Mouse (Mus musculus) limb, embryonic 14.5 days (tissue): ENCODE data around the gene 4930426L09Rik. TPM values are rescaled to one million over a fixed set of nuclear protein-coding genes. Genes with fewer than 3 reads are reported as not detected.

ENCODE experiments used
- ATAC-seq: fragments of 200-750 bp; cut with Nextera tagmentation; 2 replicates; pipeline ENCODE4 v1.8.0; 2017; ENCODE audit warnings: low read depth, moderate number of reproducible peaks, moderate TSS enrichment; ENCODE audit not compliant: low FRiP score
- DNase-seq: peaks from one replicate; pipeline ENCODE4 v3.0.0-alpha.2; 2015; ENCODE audit warnings: low spot score
- H3K27ac ChIP-seq: fragments of 300-500 bp; sonication (generic); replicated peaks from 2 replicates; pipeline ENCODE4 v1.5.1; 2014; ENCODE audit warnings: low read depth, mild to moderate bottlenecking, low read length, moderate library complexity, mixed read lengths
- H3K27me3 ChIP-seq: fragments of 300-500 bp; sonication (generic); 2 replicates; pipeline ENCODE4 v1.6.1; 2014; ENCODE audit warnings: low read length, mixed read lengths; ENCODE audit not compliant: control insufficient read depth, insufficient read depth
- H3K36me3 ChIP-seq: fragments of 300-500 bp; sonication (generic); 2 replicates; pipeline ENCODE4 v1.6.1; 2014; ENCODE audit warnings: mild to moderate bottlenecking, low read length, moderate library complexity, mixed read lengths; ENCODE audit not compliant: control insufficient read depth, insufficient read depth
- H3K4me1 ChIP-seq: fragments of 300-500 bp; sonication (generic); 2 replicates; pipeline ENCODE4 v1.6.1; 2014; ENCODE audit warnings: antibody characterized with exemption, low read length, mixed read lengths; ENCODE audit not compliant: control insufficient read depth, insufficient read depth
- H3K4me2 ChIP-seq: fragments of 300-500 bp; sonication (generic); replicated peaks from 2 replicates; pipeline ENCODE4 v1.6.1; 2014; ENCODE audit warnings: low read depth, mild to moderate bottlenecking, low read length, moderate library complexity; ENCODE audit not compliant: severe bottlenecking
- H3K4me3 ChIP-seq: fragments of 300-500 bp; sonication (generic); replicated peaks from 2 replicates; pipeline ENCODE4 v1.5.1; 2014; ENCODE audit warnings: low read length
- H3K9ac ChIP-seq: fragments of 300-500 bp; sonication (generic); 2 replicates; pipeline ENCODE4 v1.6.1; 2014; ENCODE audit warnings: mild to moderate bottlenecking, low read depth, low read length, moderate library complexity; ENCODE audit not compliant: severe bottlenecking
- H3K9me3 ChIP-seq: fragments of 300-500 bp; sonication (generic); 2 replicates; pipeline ENCODE4 v1.6.1; 2016; ENCODE audit warnings: low read length; ENCODE audit not compliant: control insufficient read depth
- POLR2A ChIP-seq: fragments of 200-500 bp; IDR thresholded peaks from 2 replicates; pipeline ENCODE4 v1.8.0; 2012; ENCODE audit warnings: inconsistent platforms, mild to moderate bottlenecking, moderate library complexity, borderline replicate concordance; ENCODE audit not compliant: insufficient read depth, insufficient read length; ENCODE audit errors: extremely low read depth
- WGBS: fragments of 180-500 bp; shearing (Covaris S2); extraction: QIAGEN DNeasy Blood & Tissue Kit; methylation state at CpG from one replicate; pipeline ENCODE4 v1.1.7; 2014; 5-methylcytosine and 5-hydroxymethylcytosine counted together
- polyA plus RNA-seq, 2 experiments: library from polyadenylated mRNA; depleted of rRNA in 1 of 2; stranded (reverse) in 1 of 2; unstranded in 1 of 2; fragments of >200 nt; fragmentation: Nextera tagmentation in 1 of 2; extraction: Ambion mirVana in 1 of 2; gene quantifications; 2 replicates each; pipeline versions ENCODE4 v1.2.1 to v1.2.3; 2012 to 2014

Gene 4930426L09Rik
- 0.44 and 0.59 TPM in 2 replicates for polyA plus RNA-seq (2012; rRNA removed)
- 0.25 and 0.44 TPM in 2 replicates for polyA plus RNA-seq (2014; fragmentation: Nextera tagmentation; extraction: Ambion mirVana)

GRCm38 (mm10) chr2:18998054-18998478 is at the start of gene 4930426L09Rik, which contains the start of gene Pip4k2a:
TSS of gene 4930426L09Rik (plus strand) at chr2:18998343.
TSS of gene Pip4k2a (minus strand) at chr2:18998126.
- H3K4me1 ChIP-seq: peaks cover 7% of the 10 kb centered on the region
- ATAC-seq (peak; percentile 95), DNase-seq (peak; percentile 87)
- TF ChIP-seq POLR2A: peak; percentile 79; the same call in 1 of the 2 replicates
- H3K27me3 ChIP-seq: no peaks in the 10 kb centered on the region
- 1% methylated on average over 18 of the region's 66 CpGs for WGBS
- H3K4me2 ChIP-seq: peak within 1 kb of the TSS; percentile 94
- no peaks in the 10 kb centered on the region for H3K36me3 ChIP-seq
- no peaks in the 10 kb centered on the region for H3K9me3 ChIP-seq
- peak within 1 kb of the TSS; percentile 77 for H3K4me3 ChIP-seq
- peak within 1 kb of the TSS; percentile 82 for H3K27ac ChIP-seq
- H3K9ac ChIP-seq: peak within 1 kb of the TSS; percentile 73

- no peak overlapping the region for H3K4me2 ChIP-seq
- 39% methylated on average over 7 of the region's 7 CpGs for WGBS
- no peak overlapping the region for H3K27ac ChIP-seq
- TF ChIP-seq POLR2A: no peak
- DNase-seq: no peak
- no peaks in the 10 kb centered on the region; the same call in 1 of the 2 replicates for H3K27me3 ChIP-seq
- H3K36me3 ChIP-seq: no peaks in the 10 kb centered on the region
- H3K9ac ChIP-seq: no peak overlapping the region
- H3K4me3 ChIP-seq: no peak overlapping the region
- H3K9me3 ChIP-seq: no peaks in the 10 kb centered on the region
- ATAC-seq: no peak
- peaks cover 23% of the 10 kb centered on the region for H3K4me1 ChIP-seq
Observed at GRCm38 (mm10) chr2:18948741-18949140, 49.4 kb upstream of the 4930426L09Rik start.

GRCm38 (mm10) chr2:18950758-18951157 is 47.4 kb upstream of the 4930426L09Rik start:
- Histone ChIP-seq H3K9ac (no peak overlapping the region), H3K4me2 (no peak overlapping the region), H3K4me1 (peaks cover 23% of the 10 kb centered on the region), H3K27me3 (no peaks in the 10 kb centered on the region; the same call in 1 of the 2 replicates), H3K9me3 (no peaks in the 10 kb centered on the region), H3K27ac (no peak overlapping the region), H3K36me3 (no peaks in the 10 kb centered on the region), H3K4me3 (no peak overlapping the region)
- 63% methylated on average over 2 of the region's 2 CpGs for WGBS
- DNase-seq (no peak), ATAC-seq (no peak)
- no peak for TF ChIP-seq POLR2A

- Histone ChIP-seq H3K4me3 (no peak overlapping the region), H3K9me3 (no peaks in the 10 kb centered on the region), H3K4me1 (peaks cover 21% of the 10 kb centered on the region), H3K4me2 (no peak overlapping the region), H3K27ac (no peak overlapping the region), H3K36me3 (no peaks in the 10 kb centered on the region), H3K9ac (no peak overlapping the region), H3K27me3 (no peaks in the 10 kb centered on the region; the same call in 1 of the 2 replicates)
- 42% methylated on average over 7 of the region's 7 CpGs for WGBS
- ATAC-seq (no peak), DNase-seq (no peak)
- TF ChIP-seq POLR2A: no peak
Observed at GRCm38 (mm10) chr2:18952102-18952673, 46.0 kb upstream of the 4930426L09Rik start.

- H3K4me3 ChIP-seq: no peak overlapping the region
- 42% methylated on average over 4 of the region's 4 CpGs for WGBS
Observed at GRCm38 (mm10) chr2:18954422-18954821, 43.7 kb upstream of the 4930426L09Rik start.

More at GRCm38 (mm10) chr2:18954422-18954821, 43.7 kb upstream of the 4930426L09Rik start:
- no peak for ATAC-seq
- H3K9me3 ChIP-seq: no peaks in the 10 kb centered on the region
- H3K9ac ChIP-seq: no peak overlapping the region
- no peaks in the 10 kb centered on the region for H3K36me3 ChIP-seq
- TF ChIP-seq POLR2A: no peak
- no peaks in the 10 kb centered on the region for H3K27me3 ChIP-seq
- H3K27ac ChIP-seq: no peak overlapping the region
- no peak overlapping the region for H3K4me2 ChIP-seq
- H3K4me1 ChIP-seq: peaks cover 13% of the 10 kb centered on the region; the same call in 1 of the 2 replicates
- no peak for DNase-seq
